Mouse (Mus musculus) lung, postnatal 14 days (tissue): ENCODE data around the gene Ccl22.
A peak's percentile ranks its signal among the peaks of the same experiment; 100 is the strongest.

Source experiments
- DNase-seq: peaks from one replicate; pipeline ENCODE4 v3.0.0; 2021

The Ccl22 gene

DNA sequence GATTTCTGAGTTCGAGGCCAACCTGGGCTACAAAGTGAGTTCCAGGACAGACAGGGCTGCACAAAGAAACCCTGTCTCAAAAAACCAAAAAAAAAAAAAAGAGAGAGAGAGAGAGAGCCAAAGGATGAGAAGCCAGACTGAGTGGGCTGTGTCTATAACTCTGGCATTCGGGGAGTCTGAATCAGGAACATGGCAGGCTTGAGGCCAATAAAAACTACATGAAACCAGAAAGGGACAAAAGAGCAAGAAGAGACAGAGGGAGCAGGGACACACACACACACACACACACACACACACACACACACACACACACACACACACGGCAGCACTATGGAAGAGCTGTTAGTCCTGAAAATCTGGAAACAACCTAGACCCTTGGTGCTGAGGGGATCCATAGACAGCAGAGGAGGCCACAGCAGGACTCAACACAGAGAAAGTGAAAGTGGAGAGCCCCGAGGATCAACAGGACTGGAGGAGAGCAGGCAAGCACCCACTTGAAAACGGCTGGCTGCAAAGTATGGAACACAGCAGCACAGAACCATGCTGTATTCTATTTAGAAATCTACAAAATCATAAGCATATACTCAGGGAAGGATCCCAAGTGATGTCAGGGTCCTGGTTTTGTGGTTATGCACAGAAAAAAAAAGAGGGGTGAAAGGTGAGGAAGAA lies 9.8 kb upstream of the Ccl22 start:
- DNase-seq: peak; percentile 39

GRCm38 (mm10) chr8:94739829-94740228 lies 5.6 kb upstream of the Ccl22 start:
- no peak for DNase-seq

- no peak for DNase-seq
Measured at GRCm38 (mm10) chr8:94740591-94740990, 4.8 kb upstream of the Ccl22 start.

DNA sequence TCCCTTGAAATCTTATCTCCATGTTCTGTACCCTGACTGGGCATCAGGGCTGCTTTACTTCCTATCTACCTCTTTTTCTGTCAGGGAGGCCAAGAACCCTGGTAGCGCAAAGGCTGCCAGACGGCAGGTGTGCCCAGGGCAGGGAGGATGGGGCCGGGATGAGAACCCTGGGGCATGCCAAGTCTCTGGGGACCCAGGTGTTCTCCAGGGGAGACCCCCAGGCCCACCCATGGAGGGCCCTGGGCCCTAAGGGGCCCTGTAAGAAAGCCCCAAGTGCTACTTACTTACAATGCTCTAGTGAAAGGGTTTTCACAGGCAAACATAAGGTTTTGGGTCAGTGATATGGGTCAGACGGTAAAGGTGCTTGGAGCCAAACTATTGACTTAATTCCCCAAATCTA lies 3.7 kb upstream of the Ccl22 start:
- no peak for DNase-seq

- DNase-seq: no peak
Measured at GRCm38 (mm10) chr8:94744484-94744883, 906 bp upstream of the Ccl22 start.

DNA sequence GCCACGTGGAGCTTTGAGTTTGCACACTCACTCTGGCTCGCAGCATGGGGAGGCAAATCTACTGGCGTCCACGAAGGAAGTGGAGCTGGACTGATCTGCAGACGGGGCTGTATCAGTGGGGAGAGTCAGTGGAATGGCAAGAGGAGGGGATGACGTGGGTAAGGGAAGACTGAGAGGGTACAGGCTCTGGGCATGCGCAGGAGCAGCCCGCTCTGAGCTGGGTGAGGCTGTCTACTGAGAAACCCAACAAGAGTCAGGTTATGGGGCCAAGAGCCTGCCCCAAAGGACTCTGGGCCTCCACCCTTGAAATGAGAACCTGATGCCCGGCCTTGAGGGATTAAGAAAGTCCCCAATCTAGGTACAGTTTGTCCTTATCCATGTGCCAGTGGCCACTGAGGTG lies 418 bp upstream of the Ccl22 start:
- DNase-seq: no peak

DNA sequence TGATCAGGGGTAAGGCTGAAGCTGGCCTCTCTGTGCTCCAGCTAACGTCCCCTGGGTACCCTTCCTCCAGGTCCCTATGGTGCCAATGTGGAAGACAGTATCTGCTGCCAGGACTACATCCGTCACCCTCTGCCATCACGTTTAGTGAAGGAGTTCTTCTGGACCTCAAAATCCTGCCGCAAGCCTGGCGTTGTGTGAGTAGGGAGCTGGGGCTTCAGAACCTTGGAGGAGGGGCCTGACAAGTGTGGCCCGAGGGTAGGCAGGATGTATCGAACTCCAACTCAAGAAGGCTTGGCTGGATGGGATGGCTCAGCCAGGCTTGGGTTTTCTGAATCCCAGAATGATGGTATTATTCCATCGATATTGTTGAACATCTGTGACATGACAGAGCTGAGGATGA lies 1.4 kb downstream of the Ccl22 start:
- no peak for DNase-seq

- no peak for DNase-seq
Measured at GRCm38 (mm10) chr8:94748363-94748762, 3.0 kb downstream of the Ccl22 start.

DNA sequence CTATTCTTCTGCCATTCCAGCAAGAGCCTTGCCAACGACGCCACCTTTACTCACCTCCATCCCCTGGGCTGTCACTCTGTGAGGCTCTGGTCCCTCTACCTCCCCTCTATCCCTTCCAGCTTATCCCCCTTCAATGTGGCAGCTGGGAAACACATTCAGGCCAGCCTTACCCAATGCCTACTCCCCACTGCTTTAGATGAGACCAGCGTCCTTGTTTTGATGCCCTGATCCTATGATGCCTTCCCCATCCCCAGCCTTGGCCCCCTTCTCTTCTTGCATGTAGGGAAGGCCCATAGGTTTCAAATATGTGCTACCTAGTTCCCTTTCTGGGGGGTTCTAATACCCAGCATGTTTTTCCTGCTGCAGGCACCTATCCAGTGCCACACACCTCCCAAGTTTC lies 4.6 kb downstream of the Ccl22 start:
- DNase-seq: no peak

- DNase-seq: no peak
Measured at GRCm38 (mm10) chr8:94751023-94751849, 5.8 kb downstream of the Ccl22 start.

DNA sequence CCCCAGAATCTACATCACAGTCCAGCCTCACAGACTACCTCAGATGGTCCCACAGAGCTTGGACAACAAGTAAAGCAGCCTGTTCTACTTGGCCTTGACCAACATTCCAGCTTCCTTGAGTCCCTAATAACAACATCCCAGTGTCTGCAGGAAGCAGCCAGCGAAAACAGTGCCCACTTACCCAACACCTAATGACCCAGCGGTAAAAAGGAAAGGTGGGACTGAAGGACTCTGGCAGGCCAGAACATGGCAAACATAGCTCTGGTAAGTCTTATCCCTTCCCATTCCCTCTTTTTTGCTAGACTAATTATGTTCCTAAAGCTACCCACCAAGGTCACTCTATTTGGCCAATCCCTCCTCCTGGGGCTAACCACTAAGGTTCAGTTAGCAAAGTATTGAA lies 8.6 kb downstream of the Ccl22 start:
- DNase-seq: no peak

DNA sequence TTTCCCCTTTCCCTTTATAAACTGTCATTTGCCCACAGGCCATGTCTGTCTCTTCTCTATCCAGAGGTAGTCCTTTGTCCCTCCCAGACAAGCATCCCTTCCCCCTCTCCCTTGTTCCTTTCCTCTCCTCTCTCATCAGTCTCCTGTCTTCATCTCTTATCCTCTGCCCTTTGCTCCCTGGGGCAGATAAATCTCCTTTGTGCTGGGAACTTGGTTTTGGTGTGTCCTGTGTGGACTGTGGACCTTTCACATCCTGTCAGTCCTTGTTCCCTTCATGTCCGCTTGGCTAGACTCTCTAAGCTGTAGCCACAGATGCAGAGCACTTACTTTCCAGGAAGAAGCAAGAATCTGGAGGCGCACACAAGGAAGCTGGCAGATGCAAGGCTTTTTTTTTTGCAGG lies 9.1 kb downstream of the Ccl22 start:
- no peak for DNase-seq

DNA sequence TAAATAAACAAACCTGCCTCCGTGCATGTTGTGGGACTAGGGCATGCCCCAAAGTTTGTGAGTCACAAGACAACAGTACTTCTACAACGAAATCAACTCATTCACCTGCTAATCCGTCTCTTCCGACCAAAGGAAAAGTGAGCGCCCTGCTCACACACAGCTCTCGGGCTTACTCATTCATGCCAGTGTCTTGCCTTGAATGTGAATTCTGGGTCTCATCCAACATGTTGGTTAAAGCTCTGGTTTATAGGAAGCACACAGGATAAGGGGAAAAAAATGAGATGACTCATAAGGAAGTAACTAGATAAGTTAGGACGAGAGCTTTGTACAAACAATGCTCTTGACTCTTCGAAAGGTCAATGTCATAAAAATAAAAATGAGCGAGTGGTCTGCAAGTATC lies 21.6 kb downstream of the Ccl22 start:
- no peak for DNase-seq

DNA sequence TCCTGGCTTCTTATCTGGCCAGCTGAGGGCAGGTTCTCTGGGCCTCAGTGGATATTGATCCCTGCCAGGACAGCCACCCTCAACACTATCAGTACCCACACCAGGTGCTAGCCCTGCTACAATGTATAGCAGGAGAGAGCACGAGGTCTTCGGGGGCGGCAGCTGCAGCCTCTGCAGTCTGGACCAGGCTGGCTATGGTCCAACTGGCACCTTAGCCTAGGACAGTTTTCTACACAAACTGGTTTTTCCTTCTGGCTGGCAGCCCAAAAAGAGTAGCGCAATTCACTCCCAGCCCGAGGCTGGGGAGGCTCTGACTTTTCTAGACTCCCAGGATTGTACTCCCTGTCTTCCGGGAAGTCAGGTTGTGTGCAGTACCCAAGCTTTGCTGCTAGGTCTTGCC lies 25.6 kb downstream of the Ccl22 start:
- DNase-seq: peak; percentile 72

- DNase-seq: peak; percentile 81
Measured at GRCm38 (mm10) chr8:94771941-94772670, 26.7 kb downstream of the Ccl22 start, which contains the start of gene Cx3cl1. Cx3cl1 (plus strand) TSS chr8:94772009.

- DNase-seq: no peak
Measured at GRCm38 (mm10) chr8:94773048-94773447, 27.7 kb downstream of the Ccl22 start.

DNA sequence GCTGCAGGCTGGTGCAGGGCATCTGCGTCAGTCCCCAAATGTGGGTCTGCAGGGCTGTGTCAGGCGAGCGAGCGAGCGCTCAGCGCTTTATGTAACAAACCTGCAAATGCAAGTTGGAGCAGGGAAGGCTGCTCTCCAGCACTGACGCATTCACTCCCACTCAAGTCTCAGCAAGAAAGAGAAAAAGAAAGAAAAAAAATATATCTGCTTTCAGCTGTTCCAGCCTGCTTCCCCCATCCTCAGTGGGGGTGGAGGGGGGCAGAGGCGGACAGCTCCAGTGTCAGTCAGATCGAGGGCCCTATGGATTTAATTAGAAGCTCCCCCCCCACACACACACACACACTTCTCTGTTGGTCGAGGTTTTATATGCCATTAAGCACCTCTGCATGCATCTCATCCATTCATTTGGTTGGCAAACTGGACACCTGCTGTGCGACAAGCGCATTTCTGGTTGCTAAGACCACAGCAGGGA lies 28.3 kb downstream of the Ccl22 start:
- no peak for DNase-seq

DNA sequence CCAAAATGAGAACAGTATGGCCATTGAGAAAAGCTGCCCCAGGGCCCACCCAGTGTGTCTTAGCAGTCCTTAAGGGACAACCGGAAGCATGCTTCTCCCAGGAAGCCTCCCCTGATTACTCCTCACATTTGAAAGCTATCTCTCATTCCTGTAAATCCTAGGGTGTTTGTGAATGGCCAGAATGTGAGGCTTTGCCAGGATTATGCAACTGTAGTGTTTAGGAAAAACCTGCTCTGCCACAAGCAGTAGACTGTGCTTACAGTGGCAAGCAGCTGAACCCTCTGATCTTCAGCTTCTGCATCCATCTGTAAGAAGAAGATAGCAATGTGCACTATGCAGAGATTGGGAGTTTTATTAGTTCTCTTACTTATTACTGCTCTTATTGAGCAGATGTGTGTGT lies 29.2 kb downstream of the Ccl22 start:
- DNase-seq: no peak

DNA sequence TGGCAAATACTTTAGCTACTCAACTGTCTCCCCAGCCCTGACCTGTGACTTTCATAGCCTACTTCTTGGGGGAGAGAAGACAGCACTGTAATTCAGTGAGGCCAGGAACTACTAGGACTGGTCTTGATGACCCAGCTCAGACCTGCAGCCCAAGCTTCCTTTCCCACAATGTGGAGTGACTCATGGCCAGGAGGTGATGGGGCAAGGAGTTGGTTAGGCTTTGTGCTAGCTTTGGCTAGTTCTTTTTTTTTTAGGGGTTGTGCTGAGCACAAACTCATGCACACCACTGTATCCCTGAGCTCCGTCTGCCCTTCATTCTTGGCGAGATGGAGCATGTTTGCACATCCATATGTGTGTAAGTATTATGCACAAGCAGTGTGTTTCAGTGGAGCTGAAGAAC lies 31.0 kb downstream of the Ccl22 start:
- no peak for DNase-seq

DNA sequence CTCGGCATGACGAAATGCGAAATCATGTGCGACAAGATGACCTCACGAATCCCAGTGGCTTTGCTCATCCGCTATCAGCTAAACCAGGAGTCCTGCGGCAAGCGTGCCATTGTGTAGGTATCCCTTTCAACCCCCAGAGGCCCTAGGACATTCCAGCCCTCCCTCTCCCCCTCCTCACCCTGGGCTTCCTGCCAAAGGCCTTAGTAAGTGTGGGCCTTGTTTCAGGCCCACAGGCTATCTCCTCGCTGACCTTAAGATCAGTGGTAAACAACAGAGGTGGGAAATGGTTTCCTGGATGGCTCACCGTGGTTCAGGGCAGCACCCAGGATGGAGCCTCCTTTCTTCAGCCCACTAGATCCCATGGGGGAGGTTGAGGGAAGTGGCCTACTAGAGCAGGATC lies 32.6 kb downstream of the Ccl22 start:
- DNase-seq: no peak

DNA sequence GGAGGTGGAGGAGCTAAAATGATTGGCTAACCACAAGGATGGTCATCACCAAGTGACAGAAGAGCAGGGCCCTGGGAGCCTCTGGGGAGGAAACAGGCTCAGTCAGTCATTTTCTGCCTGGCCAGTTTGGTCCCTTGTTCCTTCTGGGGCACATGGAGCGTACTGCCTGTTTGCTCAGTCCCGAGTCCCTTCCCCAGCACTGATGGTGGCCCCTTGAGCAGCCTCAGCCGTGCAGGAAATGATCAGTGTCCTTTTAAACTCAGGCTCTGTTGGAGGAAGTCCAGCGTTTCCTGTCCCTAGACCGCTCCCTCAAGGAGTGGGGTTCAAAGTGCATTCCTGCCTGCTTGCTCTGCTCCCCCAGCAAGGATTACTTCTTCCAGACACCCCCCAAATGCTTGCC lies 33.1 kb downstream of the Ccl22 start:
- peak; percentile 61 for DNase-seq

GRCm38 (mm10) chr8:94778895-94779533 lies 33.6 kb downstream of the Ccl22 start:
- no peak for DNase-seq
